Mouse (Mus musculus) lung, postnatal 0 days (tissue): ENCODE measurements at regions not wholly inside any gene's neighbourhood (a gene's known extent, or its start where the extent isn't known, plus 50 kb on each side); places are given as distances from the start of the nearest gene placed in this dataset.

Experiments used
- CTCF ChIP-seq: IDR thresholded peaks from 2 replicates; pipeline ENCODE4 v1.5.1; 2016; ENCODE audit warnings: antibody characterized with exemption, mild to moderate bottlenecking
- EP300 ChIP-seq: IDR thresholded peaks from 2 replicates; pipeline ENCODE4 v1.6.1; 2016; ENCODE audit warnings: antibody characterized with exemption, mild to moderate bottlenecking, control low read depth

GRCm38 (mm10) chr15:49501821-49502220 is 4382.9 kb upstream of the Gm7489 start:
- TF ChIP-seq CTCF (no peak), EP300 (no peak)
